Mouse (Mus musculus) left cerebral cortex, postnatal 36 days (tissue): ENCODE data around the gene Trex1. TPM values are rescaled to one million over a fixed set of nuclear protein-coding genes. Genes with fewer than 3 reads are reported as not detected.

Experiments used
- DNase-seq, 2 experiments: peaks; one replicate each; pipeline ENCODE4 v3.0.0; 2021 to 2022; ENCODE audit warnings: low spot score in 2 of 2, mixed read lengths in 1 of 2
- intact Hi-C: fragments of 180-260 bp; cut with DNase I; formaldehyde crosslinking; loops from one replicate; pipeline ENCODE4 v1.15.1; 2025
- total RNA-seq, 2 experiments: library from RNA; stranded (reverse); gene quantifications; 2 replicates each; pipeline ENCODE4 v1.2.3; 2021

Gene Trex1
- total RNA-seq, 2 experiments from 2014 or later = 12.5 to 15.7 TPM

DNA sequence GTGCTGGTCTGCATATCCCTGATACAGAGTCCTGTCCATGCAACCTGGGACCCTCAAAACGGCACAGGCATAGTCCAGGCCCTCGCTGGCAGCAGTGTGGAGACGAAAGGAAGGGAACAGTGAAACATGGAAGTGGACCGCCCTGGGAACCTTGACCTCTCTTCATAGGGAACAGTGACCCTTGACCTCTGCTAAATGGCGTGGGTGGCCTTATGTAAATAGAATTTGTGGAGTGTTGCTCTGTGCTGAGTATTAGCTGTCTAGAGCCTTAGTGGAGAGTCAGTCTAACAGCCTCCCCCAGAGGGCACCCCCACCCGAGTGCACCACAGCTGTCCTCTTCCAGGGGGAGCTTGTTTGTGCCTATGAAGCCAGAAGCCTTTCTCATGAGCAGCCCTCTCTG, 33.3 kb upstream of the Trex1 start:
- intact Hi-C loops = loop anchor here (10.0 kb wide), 1 partner anchor 742 kb away; the partner anchor contains the start of gene Nme6
- DNase-seq = no peak

DNA sequence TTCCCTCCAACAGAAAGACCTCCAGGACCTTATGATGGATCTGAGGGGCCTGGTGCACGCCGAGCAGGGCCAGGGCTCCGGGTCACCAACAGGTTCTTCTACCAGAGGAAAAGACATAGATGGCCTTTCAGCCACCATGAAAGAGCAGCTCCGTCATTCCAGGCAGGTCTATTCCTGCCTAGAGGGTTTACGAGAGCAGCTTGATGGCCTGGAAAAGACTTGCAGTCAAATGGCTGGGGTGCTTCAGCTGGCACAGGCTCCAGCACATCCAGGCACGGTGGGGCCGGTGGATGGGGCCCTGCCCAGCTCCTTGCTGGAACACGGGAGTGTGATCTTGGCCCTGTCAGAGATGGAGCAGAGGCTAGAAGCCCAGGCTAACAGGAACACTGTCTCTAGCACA, 32.3 kb upstream of the Trex1 start:
- intact Hi-C loops = loop anchor here (10.0 kb wide), 1 partner anchor 743 kb away; the partner anchor contains the start of gene Nme6
- no peak for DNase-seq

DNA sequence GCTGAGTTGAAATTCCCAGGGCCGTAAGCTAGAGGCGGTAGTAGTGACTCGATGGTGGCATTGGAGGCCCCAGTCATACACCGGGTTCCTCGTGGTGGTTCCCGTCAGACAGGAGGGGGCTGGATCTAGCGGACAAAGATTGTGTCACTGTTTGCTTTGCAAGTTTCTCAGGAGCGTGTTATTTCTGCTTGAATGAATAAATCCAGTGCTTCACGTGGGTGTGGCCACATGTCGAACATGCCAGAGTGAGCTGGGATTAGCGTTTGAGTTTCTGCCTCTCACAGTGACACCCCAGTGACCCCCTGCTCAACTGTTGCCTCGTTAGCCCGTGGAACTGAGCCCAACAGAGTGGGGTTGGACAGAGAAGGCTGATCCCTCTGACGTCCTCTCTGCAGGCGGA, 30.9 kb upstream of the Trex1 start:
- intact Hi-C loops = loop anchor here (10.0 kb wide), 1 partner anchor 744 kb away; the partner anchor contains the start of gene Nme6
- DNase-seq = peak in 1 of 2 experiments; percentile 26

DNA sequence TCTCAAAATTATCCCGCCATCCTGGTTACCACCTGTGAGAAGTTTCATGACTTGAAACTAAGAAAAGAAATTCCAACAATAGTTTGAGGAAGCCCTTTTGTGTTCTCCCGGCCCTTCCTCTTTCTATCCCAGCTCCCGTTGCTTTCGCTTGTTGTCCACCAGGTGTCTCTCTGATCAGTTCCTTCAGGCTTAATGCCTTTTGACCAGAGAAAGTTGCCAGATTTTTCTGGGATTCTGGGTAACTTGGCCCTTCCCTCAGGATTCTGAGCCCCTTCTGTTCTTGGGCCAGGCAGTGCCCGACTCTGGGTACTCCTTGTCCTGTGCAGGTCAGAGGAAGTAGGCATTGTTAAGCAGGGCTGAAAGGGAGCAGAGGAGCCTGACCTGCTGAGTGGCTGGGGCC, 28.5 kb upstream of the Trex1 start:
- intact Hi-C loops = loop anchor here (2.0 to 5.0 kb wide), 2 partner anchors 35 to 774 kb away; no protein-coding TSS in a partner anchor
- DNase-seq = peak; percentile 26 to 31

DNA sequence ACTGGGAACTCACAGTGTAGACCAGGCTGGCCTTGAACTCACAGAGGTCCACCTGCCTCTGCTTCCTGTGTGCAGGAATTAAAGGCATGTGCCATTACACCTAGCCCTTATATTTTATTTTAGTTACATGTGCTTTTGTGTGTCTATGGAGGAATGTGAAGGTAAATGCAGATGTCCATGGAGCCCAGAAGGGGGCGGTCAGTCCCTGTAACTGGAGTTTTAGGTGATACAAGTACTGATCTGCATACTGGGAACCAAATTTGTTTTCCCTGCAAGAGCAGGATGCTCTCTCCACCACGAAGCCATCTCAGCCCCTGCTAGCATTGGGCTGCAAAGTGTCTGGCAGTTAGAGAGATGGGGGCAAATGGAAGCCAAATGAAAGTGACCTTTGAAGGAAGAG, 25.4 kb upstream of the Trex1 start:
- no peak for DNase-seq
- intact Hi-C loops = loop anchor here (5.0 kb wide), 1 partner anchor 777 kb away; no protein-coding TSS in a partner anchor

DNA sequence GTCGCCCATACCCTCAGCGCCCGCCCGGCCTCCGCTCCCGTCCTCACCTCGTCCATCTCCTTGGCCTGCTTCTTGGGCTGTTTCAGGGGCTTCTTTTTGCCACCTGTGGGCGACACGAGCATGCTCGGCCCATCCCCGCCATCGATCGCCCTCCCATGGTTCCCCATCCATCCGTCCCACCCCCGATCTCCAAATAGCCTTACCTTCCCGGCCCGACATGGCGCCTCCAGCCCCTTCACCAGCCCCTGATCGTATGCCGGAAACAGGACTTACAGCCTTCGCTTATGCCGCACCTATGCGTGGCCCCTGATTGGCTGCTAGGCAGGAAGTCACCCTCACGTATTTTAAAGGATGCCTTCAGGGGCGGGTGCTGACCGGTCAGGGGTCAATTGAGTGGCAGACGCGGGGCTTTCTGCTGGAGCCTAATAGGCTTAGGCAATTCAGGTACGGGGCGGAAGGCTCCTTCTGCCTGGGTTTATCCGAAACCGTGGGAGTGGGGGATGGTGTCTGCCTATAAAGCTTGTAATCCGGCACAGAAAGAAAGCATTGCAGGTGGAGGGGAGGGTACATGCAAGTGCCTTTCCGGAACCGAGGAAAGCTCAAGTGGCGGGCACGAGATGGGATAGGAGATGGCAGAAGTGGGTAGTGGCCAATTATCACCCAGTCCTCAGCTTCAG, 22.7 kb upstream of the Trex1 start, which contains the start of the genes Ccdc51 and Tma7:
Gene Ccdc51, plus strand, starts transcription at position 370 of the 677 bp plus-strand sequence.
Gene Tma7, minus strand, starts transcription at position 464 of the 677 bp plus-strand sequence.
- intact Hi-C loops = no loop called here
- peak; percentile 86 to 89 for DNase-seq

DNA sequence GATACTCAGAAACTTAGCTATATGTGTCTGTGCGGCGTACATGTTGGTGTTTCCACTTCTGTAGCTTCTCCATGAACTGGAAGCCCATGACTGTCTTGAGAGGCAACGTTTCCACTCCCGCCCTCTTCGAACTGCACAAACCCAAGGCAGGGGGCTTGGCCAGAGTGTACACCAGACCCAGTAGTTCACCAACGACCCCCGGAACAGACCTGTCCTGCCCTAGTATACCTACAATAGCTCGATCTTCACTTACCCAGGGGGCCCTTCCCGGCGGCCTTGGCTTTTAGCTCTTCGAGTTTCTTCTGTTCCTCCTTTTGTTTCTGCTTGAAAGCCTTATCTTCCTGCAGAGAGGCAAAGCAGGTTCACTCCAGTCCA, 22.2 kb upstream of the Trex1 start:
- intact Hi-C loops = no loop called here
- no peak for DNase-seq

DNA sequence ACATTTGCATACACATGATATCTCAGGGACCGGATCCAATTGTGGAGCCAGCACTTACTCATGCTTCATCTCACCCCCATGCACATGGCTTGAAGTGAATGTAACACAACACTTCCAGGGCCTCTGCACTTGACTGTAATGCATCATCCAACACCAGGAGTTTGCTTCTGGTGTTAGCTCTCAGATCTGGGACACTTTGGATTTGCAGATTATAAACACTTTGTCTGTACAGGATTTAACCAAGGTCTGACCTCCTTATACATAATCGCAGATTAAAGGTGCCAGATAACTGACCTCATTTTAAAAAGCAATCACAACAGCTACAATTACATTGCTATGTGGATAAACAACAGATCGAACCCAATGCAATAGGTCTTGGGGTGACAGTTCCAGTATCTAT, 21.0 kb upstream of the Trex1 start:
- DNase-seq = no peak
- intact Hi-C loops = no loop called here

DNA sequence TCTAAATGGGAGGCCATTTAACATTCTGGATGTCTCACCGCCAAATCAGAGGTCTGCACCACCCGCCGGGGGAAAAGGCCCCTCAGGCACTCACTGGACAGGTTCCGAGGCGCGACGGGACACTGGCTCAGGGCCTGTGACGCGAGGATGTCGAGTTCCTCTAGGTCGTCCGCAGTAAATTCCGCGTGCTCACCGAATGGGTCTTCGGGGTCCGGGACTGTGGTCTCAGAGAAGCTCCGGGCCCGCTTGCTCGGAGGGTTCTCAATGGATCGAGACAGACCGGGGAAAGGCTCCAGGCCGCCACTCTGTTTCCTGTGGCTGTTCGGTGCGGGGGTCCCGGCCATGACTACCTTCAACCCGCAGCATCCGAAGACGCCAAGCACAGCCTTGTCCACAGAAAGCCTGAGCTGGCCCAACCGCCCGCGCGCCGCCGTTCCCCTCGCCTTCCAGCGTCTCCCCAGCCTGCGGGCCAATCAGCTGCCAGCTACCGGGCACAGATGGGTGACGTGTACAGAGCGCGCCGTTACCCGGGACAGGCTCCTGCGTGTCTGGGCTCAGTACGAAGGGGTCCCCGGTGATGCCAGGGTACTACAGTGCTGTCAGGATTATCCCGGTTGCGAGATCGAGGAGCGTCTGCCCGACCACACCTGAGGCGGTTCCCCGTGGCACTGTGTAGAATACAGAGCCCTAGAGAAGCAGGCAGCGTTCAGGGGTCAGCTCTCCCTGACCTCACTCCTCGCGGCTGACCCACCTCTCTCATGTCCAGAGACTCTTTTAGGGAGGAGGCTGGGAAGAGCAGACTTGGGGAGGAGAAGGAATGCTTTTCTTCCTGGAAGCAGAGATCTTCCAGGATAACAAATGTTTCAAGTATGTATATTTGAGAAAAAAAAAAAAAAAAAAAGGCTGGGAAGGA, 14.4 kb upstream of the Trex1 start, which contains the start of gene Atrip:
Gene Atrip, minus strand, starts transcription at position 464 of the 913 bp plus-strand sequence.
- DNase-seq = peak; percentile 96
- intact Hi-C loops = no loop called here

DNA sequence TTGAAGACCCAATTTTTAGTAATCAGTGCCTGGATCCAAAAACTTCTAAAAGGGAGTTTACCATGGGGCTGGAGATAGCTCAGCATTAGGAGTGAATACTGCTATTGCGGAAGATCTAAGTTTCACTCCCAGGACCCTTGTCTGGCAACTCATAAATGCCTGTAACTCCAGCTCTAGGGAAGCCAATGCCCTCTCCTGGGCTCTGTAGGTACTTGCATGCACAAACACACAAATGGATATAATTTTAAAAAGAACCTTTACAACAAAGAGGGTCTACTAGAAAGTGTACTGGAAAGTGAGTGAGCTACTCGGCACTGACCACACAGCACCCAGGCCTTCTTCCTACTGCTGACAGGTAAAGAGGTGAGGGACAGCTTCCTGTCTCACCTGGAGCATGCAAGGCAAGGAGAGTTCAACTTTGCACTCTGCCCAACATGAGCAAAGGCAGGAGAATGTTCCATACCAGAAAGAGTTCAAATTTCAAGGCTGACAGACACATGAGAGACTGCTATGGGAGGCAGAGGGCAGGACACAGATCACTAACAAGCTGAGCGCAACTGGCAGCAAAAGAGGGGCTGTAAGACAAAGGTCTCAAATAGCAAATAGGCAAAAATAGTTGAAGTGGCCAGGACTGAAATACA, 8.7 kb upstream of the Trex1 start:
- intact Hi-C loops = no loop called here
- no peak for DNase-seq

DNA sequence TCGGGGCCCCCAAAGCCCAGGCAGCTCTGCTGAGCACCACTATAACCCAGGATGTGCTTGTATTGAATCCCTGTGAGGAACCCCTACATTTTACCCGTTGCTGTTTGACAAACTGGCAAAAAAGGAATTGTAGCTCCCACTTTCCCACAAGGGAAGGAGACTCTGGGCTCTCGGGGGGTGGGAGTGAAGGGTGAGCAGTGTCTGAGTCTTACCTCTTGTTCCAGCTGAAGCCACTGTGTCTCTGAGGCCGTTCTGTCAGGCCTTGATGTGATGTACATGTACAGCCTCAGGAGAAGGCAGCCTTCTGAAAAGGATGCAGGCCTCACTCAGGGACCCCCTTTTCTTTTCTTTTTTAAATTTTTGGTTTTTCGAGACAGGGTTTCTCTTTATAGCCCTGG, 1.4 kb upstream of the Trex1 start:
- intact Hi-C loops = no loop called here
- DNase-seq = no peak

DNA sequence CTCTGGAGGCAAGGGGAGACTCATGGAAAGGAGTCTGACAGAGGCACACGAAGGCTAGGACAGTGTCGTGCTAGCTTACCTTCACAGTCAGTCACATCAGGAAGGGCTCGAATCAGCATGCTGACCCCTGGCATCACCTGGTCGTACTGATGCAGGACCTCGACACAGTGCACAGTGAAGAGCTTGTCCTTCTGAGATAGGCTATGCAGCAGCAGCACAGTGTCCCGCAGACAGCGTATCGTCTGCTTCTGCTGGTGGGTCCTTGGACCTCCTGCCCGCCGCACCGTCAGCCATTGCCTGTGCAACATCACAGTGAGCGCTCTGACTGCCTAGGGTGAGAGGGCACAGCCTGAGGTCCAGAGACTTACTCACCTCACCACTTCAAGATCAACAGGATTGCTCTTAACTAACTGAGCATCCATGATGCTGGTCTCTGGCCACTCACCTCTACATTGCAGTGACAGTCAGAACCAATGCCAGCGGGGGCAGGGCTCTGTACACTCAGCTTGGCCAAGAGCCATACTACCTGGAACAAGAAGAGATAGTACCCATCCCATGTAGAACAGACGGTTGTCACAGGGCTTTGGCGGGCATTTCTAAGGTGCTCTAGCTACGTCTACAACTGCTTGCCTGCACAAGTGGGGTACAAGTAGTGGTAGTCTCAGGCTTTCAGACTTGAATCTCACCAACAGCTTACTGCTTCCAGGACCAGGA, 807 bp upstream of the Trex1 start:
- intact Hi-C loops = no loop called here

DNA sequence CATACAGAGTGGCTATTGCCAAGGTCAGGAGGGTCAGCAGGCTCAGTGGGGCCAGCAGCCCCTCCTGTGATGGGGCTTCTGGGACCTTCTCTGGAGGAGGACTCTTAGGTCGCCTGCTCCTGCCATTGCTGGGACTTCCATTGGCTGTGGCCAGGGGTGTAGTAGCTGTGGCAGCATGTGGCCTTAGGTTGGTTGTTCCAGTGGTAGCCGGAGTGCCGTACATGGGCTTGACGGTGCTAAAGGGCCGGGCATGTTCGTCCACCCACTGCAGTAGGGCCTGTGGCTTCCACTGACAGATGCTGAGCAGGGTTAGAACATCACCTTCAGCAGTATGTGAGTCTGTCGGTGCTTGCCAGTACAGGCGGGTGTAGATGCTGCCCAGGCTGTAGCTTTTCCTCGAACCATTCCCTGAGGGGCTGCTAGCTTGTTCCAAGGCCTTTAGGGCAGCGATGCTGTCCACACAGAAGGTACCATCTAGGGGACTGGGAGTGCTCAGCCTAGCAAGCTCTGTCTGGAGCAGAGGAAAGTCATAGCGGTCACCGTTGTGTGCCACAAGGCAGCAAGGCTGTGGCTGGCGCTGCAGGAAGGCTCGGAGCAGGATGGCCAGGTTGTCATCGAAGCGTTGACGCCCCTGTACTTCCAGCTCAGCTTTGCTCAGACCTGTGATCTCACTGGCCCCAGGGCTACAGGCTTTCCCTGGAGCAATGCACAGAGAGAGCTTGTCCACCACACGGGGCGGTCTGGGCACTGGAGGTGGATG, 1.3 kb downstream of the Trex1 start:
- intact Hi-C loops = loop anchor here (5.0 kb wide), 1 partner anchor 121 kb away; the partner anchor contains the start of gene Uqcrc1
- DNase-seq = peak; percentile 7 to 10

More for the DNA sequence above, 807 bp upstream of the Trex1 start:
- no peak for DNase-seq

DNA sequence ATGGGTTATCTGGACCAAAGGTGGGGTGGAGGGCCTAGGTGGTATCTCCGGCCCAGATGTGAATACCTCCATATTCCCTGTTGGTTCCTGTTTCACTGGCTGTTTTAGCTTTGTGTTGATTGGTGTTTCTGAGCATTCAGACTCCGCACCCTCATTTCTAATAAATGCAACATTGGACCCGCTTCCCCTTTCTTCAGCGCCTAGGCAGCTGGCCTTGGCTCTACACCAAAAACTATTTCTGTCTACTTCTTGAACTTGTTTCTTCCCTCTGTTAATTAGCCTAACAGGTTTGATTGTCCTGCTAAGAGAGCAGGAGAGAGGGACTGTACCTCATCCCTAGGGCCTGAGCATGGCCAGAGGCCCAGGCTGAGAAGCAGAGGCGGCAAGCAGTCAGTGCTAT, 2.0 kb downstream of the Trex1 start:
- intact Hi-C loops = loop anchor here (5.0 kb wide), 1 partner anchor 120 kb away; the partner anchor contains the start of gene Uqcrc1
- DNase-seq = peak in 1 of 2 experiments; percentile 5

DNA sequence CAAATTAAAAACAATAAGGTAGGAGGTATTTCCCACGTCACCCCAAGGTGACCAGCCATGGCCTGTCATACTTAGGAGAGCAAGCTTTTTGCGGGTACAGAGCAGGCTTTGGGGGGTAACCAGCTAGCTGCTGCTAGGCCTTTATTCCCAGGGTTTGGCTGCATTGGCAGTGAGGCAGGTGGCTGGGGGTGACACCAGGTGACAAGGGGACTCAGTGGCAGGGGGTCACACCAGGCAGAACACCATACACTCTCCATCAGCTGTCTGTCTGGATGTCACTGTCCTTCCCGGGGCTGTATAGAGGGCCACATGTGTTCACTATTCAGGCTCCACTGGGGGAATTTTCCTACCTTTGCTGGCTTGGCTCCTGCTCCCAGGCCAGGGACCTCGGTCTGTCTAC, 2.6 kb downstream of the Trex1 start:
- DNase-seq = no peak
- intact Hi-C loops = loop anchor here (5.0 kb wide), 1 partner anchor 120 kb away; the partner anchor contains the start of gene Uqcrc1

DNA sequence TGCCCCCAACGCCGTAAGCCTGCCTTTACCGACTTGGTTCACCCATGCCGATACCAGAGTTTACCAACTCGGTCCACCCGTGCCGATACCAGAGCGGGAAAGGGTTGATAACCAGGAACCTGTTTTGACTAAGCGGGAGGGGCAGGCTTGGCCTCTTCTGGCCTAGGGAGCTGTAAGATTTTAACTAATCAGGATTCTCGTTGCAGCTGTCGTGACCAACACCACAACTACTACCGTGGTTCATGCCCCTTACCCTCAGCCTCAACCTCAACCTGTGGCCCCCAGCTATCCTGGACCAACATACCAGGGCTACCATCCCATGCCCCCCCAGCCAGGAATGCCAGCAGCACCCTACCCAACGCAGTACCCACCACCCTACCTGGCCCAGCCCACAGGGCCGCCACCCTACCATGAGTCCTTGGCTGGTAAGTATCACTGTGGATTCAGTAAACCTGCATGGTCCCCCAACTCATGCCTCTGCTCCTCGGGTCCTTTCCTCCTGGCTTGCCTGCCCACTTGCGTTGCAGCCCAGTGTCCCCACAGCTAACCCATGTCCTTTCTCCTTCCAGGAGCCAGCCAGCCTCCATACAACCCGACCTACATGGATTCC, 3.3 kb downstream of the Trex1 start:
- DNase-seq = peak in 1 of 2 experiments; percentile 9
- intact Hi-C loops = loop anchor here (5.0 kb wide), 1 partner anchor 119 kb away; the partner anchor contains the start of gene Uqcrc1

DNA sequence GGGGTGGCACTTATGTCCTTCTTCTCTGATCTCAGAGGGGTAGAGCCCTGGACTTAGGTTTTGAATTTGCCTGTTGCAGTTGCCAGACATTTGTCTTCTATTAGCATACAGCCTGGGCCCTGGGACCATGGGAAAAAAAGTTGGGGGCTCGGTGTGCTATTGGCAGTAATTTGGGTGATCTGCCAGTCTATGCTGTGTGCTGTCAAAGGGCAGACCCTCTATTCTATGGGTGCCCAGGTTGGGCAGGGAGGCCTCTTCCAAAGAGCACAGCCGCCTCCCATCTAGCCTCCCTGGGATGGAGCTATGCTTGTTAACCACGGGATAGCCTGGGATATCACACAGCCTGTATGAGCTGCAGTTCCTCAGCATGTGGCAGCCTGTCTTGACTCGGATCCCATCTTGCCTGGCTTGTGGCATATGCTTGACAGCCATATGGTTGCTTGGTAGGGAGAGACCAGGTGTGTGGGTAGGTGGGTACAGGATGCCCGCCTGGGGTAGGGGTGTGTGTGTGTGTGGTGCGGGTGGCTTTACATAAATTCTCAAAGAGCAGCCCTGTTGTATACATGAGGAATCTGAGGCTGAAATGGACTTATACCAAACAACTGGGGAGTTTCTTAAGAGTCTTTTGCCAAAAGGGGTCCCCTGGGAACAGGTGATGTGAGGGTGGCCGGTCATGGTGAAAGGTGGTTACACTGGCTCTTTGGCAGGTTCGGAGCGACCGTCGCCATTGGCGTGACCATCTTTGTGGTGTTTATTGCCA, 4.1 kb downstream of the Trex1 start:
- peak in 1 of 2 experiments; percentile 15 for DNase-seq
- intact Hi-C loops = loop anchor here (5.0 kb wide), 1 partner anchor 118 kb away; the partner anchor contains the start of gene Uqcrc1
